Mouse (Mus musculus) kidney, adult 18-20 months (tissue): Measurements from ENCODE around the gene Rere.
A peak's percentile ranks its signal among the peaks of the same experiment; 100 is the strongest.
"Not testable (repeated sequence)": the region's sequence is repeated elsewhere in the genome, so short reads cannot be mapped to it uniquely, and the experiment has no call there.

ENCODE experiments used
- DNase-seq: peaks from one replicate; pipeline ENCODE4 v3.0.0; 2021

Gene Rere

GRCm38 (mm10) chr4:150473437-150474070 is 192.1 kb downstream of the Rere start:
- DNase-seq, result no peak

DNA sequence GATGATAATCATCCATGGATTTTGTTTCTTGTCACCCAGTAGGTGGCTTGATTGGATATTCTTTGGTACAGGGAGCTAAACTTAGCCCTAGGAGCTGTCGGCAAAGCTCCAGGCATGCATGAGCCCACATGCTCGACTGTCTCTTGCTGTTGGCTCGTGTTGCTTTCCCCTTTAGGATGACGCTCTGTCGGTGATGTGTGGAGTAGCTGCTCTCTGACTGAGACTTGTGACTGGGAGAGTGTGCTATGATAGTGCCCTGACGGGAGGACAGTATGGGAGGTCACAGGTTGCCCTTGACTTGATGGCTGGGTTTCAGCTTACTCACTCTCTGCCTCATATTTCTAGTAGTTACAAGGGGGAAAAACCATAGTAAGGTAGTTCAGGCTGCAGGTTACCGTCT is 192.6 kb downstream of the Rere start:
- DNase-seq, result no peak

GRCm38 (mm10) chr4:150476258-150476657 is 194.8 kb downstream of the Rere start:
- no peak for DNase-seq

- no peak for DNase-seq
These were observed 196.6 kb downstream of the Rere start for GRCm38 (mm10) chr4:150478006-150478405.

DNA sequence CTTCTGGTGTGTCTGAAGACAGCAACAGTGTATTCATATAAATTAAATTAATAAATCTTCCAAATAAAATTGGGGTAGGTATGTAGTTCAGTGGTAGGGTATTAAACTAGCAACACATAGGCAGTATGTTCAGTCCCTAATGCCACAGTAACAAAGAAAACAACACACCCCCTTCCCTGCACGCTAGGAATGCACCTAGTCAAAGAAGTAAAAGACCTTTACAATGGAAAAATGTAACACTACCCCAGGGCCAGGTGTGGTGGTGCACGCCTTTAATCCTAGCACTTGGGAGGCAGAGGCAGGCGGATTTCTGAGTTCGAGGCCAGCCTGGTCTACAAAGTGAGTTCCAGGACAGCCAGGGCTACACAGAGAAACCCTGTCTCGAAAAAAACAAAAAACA is 201.6 kb downstream of the Rere start:
- not testable (repeated sequence) for DNase-seq

DNA sequence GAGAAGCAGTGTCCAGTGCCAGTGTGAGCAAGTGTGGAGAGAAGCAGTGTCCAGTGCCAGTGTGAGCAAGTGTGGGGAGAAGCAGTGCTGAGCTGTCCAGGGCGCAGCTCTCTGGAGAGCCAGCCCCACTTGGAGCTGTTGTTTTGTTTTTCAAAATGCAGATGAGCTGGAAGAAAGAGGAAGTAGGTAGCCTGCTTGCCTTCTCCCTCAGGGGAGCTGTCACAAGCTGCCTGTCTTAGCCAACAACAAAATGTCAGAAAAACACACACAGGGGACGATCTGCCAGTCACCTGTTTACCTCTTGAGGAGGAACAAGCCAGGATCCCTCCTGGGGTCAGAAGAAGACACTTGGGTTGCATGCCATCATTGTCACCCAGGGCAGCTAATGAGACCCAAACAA is 204.7 kb downstream of the Rere start:
- no peak for DNase-seq

- DNase-seq, result no peak
These were observed 205.7 kb downstream of the Rere start for GRCm38 (mm10) chr4:150487109-150487508.

GRCm38 (mm10) chr4:150488096-150488748 is 206.8 kb downstream of the Rere start:
- peak; percentile 81 for DNase-seq

- DNase-seq, result no peak
These were observed 207.3 kb downstream of the Rere start for GRCm38 (mm10) chr4:150488767-150489166.

DNA sequence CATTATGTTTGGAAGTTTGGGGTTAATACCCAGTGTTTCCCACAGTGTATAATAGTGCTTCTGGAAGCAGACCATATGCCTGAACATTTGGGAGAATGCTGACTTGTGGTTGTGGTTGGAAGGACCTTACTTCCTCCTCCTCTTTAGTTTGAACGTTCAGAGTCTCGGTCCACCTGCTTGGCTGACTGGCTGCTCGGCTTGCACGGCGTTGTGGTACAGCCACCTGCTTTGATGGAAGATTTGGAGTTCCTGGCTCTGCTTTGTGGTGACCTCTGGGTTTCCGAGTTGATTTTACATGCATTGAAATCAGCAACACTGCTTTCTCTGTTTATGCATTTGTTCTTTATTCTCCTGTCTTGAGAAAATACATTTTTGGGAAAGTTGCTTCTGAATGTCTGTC is 208.6 kb downstream of the Rere start:
- DNase-seq, result no peak

- DNase-seq, result no peak
These were observed 210.3 kb downstream of the Rere start for GRCm38 (mm10) chr4:150491710-150492109.

- DNase-seq, result peak; percentile 22
These were observed 212.0 kb downstream of the Rere start for GRCm38 (mm10) chr4:150493258-150493937.

- DNase-seq, result not testable (repeated sequence)
These were observed 212.5 kb downstream of the Rere start for GRCm38 (mm10) chr4:150493938-150494330.

DNA sequence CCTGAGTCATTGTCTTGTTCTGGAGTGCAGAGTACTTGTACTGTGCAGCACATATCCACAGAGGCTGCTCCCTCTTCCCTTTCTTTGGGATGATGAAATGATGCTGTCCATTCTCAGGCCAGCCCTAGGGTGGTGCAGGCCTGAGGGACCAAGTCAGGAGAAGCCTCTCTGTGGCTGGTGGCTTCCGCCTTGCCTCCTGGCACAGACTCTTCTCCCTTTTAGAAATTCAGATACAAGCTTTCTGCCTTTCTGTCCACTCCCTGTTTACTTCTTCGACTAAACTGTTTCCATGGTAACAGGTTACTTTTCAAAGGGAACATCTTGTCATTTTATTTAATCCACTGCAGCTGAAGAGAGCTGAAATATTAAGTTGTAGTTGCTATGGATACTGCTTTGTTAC is 214.1 kb downstream of the Rere start:
- DNase-seq, result no peak

- DNase-seq, result no peak
These were observed 223.0 kb downstream of the Rere start for GRCm38 (mm10) chr4:150504304-150505021.

GRCm38 (mm10) chr4:150509026-150509712 is 227.7 kb downstream of the Rere start:
- DNase-seq, result no peak

DNA sequence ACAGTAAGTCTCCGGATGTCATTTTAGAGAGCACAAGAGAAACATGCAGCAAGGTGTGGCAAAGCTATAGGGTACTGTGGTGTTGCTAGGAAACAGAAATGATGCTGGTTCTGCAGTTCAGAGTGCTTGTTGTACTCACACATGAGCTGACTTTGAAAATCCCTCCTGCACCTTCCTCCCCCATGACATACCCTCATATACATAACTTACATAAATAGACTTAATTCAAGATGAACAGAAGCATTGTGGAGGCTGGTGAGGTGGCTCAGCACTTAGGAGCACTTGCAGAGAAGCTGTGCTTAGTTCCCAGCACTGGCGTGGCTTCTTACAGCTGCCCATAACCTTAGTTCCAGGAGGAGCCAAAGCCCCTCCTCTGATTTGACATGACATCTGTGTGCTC is 228.6 kb downstream of the Rere start:
- no peak for DNase-seq

DNA sequence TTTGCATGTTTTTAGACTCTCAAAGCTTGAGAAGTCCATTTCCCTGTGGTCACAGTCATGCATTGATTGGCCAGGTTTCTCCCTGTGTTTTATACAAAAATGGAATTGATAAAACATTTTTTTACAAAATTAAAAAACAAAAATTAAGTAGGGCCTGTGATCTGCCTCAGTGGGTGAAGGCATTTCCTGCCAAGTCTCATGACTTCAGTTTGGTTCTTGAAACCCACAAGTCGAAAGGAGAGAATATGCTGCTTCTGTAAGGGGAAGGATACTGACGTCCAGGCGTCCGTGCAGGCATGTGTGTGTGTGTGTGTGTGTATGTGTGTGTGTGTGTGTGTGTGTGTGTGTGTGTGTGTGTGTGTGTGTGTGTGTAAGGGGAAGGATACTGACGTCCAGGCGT is 231.9 kb downstream of the Rere start:
- DNase-seq, result not testable (repeated sequence)

DNA sequence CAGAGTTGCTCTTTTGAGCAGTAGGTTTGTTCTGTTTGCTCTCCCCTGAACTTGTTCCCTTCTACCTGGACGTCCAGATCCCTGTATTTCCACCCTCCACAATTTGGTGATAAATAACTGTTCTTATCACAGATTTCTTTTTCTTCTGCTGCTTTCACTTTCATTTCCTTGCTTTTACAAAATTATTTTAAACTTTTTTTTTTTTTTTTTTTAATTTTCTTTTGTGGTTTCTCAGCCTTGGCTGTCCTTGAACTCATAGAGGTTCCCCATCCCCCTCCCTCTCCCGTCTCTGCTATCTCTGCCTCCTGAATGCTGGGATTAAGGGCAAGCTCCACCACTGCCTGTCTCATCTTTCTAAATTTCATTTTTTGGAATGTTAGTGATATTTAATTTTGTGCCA is 234.8 kb downstream of the Rere start:
- no peak for DNase-seq

DNA sequence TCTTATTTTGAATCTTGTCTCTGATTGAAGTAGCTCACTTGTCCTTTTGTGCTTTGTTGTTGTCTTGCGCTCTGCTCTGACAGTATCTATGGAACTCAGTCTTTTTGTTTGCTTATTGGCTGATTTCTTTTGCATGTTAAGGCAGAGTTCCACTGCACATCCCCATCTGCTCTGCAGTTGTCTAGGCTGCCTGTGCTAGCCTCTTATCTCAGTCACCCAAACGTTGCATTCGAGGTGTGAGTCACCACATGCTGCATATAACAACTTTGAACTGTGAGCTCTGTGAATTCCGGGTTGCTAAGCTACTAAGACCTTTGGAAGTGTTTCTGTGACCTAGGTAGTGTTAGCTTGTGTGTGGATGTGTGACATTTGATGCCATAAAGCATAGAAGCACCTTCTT is 235.9 kb downstream of the Rere start:
- DNase-seq, result no peak

GRCm38 (mm10) chr4:150518826-150519225 is 237.4 kb downstream of the Rere start:
- DNase-seq, result no peak

- no peak for DNase-seq
These were observed 238.6 kb downstream of the Rere start for GRCm38 (mm10) chr4:150520069-150520468.

GRCm38 (mm10) chr4:150522425-150522824 is 241.0 kb downstream of the Rere start:
- no peak for DNase-seq
